Mouse (Mus musculus): Measurements from ENCODE around the gene Apba2.

- TF ChIP-seq CTCF (IDR thresholded peaks at IDR 0.05; ENCODE audit: low read depth) (no peak), EP300 (IDR thresholded peaks at IDR 0.05; ENCODE audit: low read depth) (no peak)
Observed at GRCm38 (mm10) chr7:64679771-64680479, 178.4 kb downstream of the Apba2 start.

All from heart, postnatal 0 days (tissue).